Mouse (Mus musculus): ENCODE results near the gene Ppp4r3b.

The Ppp4r3b gene

GRCm38 (mm10) chr11:29238047-29238446, 65.4 kb downstream of the Ppp4r3b start:
- no peak for DNase-seq (ENCODE audit: low spot score)

- DNase-seq (ENCODE audit: low spot score), result no peak
Measured at GRCm38 (mm10) chr11:29238551-29238950, 65.9 kb downstream of the Ppp4r3b start.

- no peak for DNase-seq (ENCODE audit: low spot score)
Measured at GRCm38 (mm10) chr11:29239353-29239752, 66.7 kb downstream of the Ppp4r3b start.

GRCm38 (mm10) chr11:29241961-29242360, 69.3 kb downstream of the Ppp4r3b start:
- DNase-seq (ENCODE audit: low spot score), result no peak

DNA sequence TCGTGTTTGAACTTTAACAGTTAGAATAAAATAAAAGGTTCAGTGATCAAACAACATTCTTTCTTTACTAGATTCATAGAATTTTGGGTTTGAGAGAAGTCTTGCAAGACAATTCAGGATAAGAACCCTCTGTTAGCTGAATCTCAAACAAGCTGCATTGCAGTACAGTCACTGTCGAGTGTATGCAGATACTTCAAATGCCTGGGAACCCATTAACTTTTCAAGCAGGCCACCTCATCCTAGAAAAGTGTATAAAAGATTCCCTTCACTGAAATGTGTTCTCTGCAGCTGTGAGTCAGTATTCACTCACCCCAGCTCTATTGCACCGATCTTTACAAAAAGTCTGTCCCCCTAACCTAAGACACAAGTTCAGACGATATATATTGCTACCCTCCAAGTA, 73.3 kb downstream of the Ppp4r3b start:
- no peak for DNase-seq (ENCODE audit: low spot score)

DNA sequence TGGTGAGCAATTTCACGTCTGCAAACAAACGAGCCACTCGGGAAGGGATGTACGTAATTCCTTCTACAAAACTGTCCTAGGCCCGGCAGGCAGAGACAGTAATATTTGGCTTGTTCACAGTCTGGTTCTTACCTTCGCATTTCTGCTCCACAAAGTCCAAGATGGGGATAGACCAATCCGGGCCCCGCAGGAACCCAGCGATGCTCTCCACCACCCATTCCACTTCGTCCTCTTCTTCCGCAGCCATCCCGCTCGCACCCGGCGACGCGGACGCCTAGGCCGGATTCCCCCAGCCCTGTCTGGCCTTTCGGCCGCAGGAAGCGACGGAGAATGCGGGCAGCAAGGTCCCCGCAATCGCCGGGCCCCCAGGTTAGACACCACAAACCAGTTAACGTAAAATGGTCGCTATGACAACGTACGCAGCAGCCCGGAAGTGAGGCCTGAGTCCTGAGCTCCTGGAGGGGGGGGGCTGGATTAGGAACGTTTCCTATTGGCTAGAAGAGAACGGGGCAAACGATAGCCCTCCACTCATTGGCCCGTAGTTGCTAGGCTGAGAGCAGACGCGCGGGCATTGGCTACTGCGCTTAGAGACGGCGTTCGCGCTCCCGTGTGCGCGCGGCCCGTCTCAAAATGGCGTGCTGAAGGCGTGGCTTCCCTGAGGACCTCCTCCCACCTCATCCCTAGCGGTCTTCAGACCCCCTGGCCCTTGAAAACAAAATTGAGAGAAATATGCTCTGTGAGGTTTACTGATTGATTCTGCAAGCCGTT, 74.4 kb downstream of the Ppp4r3b start, which contains the start of gene Cfap36:
Gene Cfap36, minus strand, starts transcription at position 527 of the 768 bp plus-strand sequence.
- peak; percentile 84 for DNase-seq (ENCODE audit: low spot score)

- DNase-seq (ENCODE audit: low spot score), result no peak
Measured at GRCm38 (mm10) chr11:29247725-29248124, 75.0 kb downstream of the Ppp4r3b start.

- DNase-seq (ENCODE audit: low spot score), result no peak
Measured at GRCm38 (mm10) chr11:29248386-29248785, 75.7 kb downstream of the Ppp4r3b start.

- no peak for DNase-seq (ENCODE audit: low spot score)
Measured at GRCm38 (mm10) chr11:29254643-29255042, 82.0 kb downstream of the Ppp4r3b start.

DNA sequence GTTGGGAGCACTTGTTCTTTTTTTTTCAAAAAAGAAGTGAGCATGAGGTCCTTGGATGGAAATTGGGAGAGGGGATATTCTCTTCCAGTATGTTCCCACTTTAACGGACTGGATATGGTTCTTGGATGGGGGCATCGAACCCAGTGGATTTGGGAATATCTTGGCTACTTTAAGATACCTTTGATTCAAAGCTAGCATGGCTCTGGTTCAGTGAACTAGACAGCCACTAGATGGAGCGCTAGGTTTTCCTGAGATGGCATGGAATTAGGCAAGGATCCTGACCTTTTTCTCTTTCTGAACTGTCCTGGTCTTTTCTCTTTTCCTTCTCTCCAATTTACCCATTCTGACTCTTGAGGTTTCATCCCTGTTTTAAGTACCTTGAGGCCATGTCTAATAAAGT, 95.1 kb downstream of the Ppp4r3b start:
- DNase-seq (ENCODE audit: low spot score), result no peak
